Mouse (Mus musculus) small intestine, adult 2 months (tissue): ENCODE results near the gene Zfp979.

Experiments
- CTCF ChIP-seq: fragments of 200-500 bp; IDR thresholded peaks from 2 replicates; pipeline ENCODE4 v1.5.1; 2012; ENCODE audit warnings: low read depth, mild to moderate bottlenecking, control low read depth, inconsistent platforms, low read length, moderate library complexity, mixed read lengths; ENCODE audit not compliant: insufficient replicate concordance, insufficient read length; ENCODE audit errors: extremely low read depth
- POLR2A ChIP-seq: fragments of 200-500 bp; IDR thresholded peaks from 2 replicates; pipeline ENCODE4 v1.6.1; 2012; ENCODE audit warnings: low read depth, mild to moderate bottlenecking, control low read depth, inconsistent platforms, low read length, moderate library complexity

DNA sequence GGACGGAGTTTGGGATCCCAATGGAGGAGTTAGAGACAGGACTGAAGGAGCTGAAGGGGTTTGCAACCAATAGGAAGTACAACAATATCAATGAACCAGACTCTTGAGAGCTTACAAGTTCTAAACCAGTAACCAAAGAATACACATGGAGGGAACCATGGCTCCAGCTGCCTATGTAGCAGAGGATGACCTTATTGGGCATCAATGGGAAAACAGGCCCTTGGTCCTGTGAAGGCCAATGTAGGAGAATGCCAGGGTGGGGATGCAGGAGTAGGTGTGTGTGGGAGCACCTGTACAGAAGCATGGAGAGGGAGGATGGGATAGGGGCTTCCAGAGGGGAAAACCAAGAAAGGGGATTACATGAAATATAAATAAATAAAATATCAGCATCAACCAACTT lies 40.4 kb downstream of the Zfp979 start:
- TF ChIP-seq CTCF (no peak), POLR2A (no peak)
